Mouse (Mus musculus) forebrain, embryonic 10.5 days (tissue): ENCODE measurements around the gene Zfp428. TPM values are rescaled to one million over a fixed set of nuclear protein-coding genes. Genes with fewer than 3 reads are reported as not detected.
"Not testable (repeated sequence)": the region's sequence is repeated elsewhere in the genome, so short reads cannot be mapped to it uniquely, and the experiment has no call there.

Source experiments
- DNase-seq: peaks from one replicate; pipeline ENCODE4 v3.0.0-alpha.2; 2017; ENCODE audit warnings: low spot score; ENCODE audit errors: extremely low spot score
- H3K27ac ChIP-seq: fragments of 300-500 bp; sonication (generic); 2 replicates; pipeline ENCODE4 v1.5.1; 2016; ENCODE audit warnings: mild to moderate bottlenecking
- H3K27me3 ChIP-seq: fragments of 300-500 bp; sonication (generic); 2 replicates; pipeline ENCODE4 v1.6.1; 2016; ENCODE audit warnings: mild to moderate bottlenecking; ENCODE audit not compliant: poor library complexity, severe bottlenecking
- H3K36me3 ChIP-seq: fragments of 300-500 bp; sonication (generic); replicated peaks from 2 replicates; pipeline ENCODE4 v1.6.1; 2016; ENCODE audit warnings: mild to moderate bottlenecking, moderate library complexity
- H3K4me1 ChIP-seq: fragments of 300-500 bp; sonication (generic); 2 replicates; pipeline ENCODE4 v1.6.1; 2016
- H3K4me3 ChIP-seq: fragments of 300-500 bp; sonication (generic); 2 replicates; pipeline ENCODE4 v1.5.1; 2016; ENCODE audit warnings: mild to moderate bottlenecking, moderate library complexity
- H3K9me3 ChIP-seq: fragments of 300-500 bp; sonication (generic); 2 replicates; pipeline ENCODE4 v1.6.1; 2016; ENCODE audit warnings: mild to moderate bottlenecking, moderate library complexity
- WGBS: fragments of 180-500 bp; shearing (Covaris S2); methylation state at CpG from one replicate; pipeline ENCODE4 v1.1.7; 2016; 5-methylcytosine and 5-hydroxymethylcytosine counted together
- polyA plus RNA-seq: library from polyadenylated mRNA; unstranded; fragments of >200 nt; fragmentation: Nextera tagmentation; extraction: Ambion mirVana; gene quantifications from 2 replicates; pipeline ENCODE4 v1.2.1, GENCODE M21; 2016

The Zfp428 gene
- polyA plus RNA-seq, 1 experiment from 2014 or later, result 113 TPM

DNA sequence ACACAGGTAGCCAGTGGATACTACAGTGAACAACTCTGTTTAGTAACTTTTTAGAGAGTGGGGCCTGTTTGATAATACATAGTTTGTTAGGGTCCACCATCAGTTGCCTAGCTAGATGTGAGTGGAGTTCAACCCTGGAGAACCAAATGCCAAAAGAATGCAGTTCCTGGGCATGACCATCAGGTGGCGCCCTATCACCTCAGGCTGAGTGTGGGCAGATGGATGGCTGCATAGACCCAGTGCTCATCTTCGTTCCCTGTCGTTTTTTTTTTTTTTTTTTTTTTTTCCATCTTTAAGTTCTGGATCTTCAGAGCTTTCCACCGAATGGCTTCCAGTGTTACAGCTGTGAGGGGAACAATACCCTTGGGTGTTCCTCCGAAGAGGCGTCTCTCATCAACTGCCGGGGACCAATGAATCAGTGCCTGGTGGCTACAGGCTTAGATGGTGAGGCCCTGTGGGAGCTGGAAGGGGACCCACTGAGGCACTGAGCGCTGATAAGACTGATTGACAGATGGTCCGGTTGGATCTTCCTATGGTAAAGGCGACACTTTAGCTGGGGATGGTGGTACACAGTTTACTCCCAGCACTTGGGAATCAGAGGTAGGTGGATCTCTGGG is 32.8 kb upstream of the Zfp428 start:
- Histone ChIP-seq H3K4me3 (no peak overlapping the region), H3K27me3 (peaks cover 16% of the 10 kb centered on the region), H3K27ac (no peak overlapping the region), H3K9me3 (peaks cover 21% of the 10 kb centered on the region), H3K4me1 (peaks cover 7% of the 10 kb centered on the region), H3K36me3 (no peaks in the 10 kb centered on the region)
- peak; percentile 71 for DNase-seq
- 55% methylated on average over 10 of the region's 10 CpGs for WGBS

DNA sequence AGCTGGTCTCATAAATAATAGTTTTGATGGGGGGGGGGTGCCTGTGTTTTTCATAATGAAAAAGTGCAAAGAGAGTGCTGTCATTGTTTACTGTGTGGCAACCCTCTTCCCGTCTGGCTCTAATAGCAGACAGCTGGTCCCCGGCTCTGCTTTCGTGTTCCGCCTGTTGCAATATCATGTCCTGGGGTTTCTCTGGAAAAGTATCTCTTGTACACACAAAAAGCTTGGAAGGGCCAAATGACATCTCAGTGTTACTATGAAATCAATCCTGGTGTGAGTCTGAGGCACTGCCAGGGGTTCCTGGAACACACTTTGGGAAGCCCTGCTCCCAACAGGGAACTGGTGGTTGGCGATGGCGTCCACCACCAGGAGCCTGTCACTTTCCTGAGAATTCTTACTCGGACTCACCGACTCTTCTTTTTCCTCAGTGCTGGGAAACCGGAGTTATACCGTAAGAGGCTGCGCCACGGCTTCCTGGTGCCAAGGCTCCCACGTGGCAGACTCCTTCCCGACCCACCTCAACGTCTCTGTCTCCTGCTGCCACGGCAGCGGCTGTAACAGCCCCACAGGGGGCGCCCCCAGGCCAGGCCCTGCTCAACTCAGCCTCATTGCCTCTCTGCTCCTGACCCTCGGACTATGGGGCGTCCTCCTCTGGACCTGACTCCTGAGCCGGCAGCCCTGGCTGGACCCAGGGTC is 31.8 kb upstream of the Zfp428 start:
- Histone ChIP-seq H3K27ac (no peak overlapping the region), H3K4me1 (peaks cover 12% of the 10 kb centered on the region), H3K27me3 (peaks cover 25% of the 10 kb centered on the region), H3K36me3 (no peaks in the 10 kb centered on the region), H3K4me3 (peak overlapping the region; percentile 8; the same call in 1 of the 2 replicates), H3K9me3 (peaks cover 18% of the 10 kb centered on the region)
- no peak for DNase-seq
- 38% methylated on average over 21 of the region's 21 CpGs for WGBS

DNA sequence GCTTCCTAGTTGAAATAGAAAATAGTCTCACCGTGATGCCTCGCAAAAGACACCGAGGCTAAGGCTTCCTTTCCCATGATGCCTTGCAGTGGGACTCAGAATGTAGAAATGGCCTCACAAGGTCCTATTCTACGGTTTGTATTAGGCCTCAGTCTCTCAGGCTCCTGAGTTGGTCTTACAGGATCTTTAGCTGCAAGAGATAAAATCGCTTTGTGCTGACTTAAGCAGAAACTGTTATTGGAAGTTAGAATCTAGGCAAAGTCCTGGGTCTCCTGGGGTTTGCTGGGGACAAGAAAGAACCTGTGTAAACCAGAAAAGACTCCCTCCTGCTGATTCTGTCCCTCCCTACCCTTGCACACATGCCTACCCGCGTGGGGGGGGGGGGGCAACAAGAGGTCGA is 30.5 kb upstream of the Zfp428 start:
- Histone ChIP-seq H3K4me3 (no peak overlapping the region), H3K36me3 (no peaks in the 10 kb centered on the region), H3K9me3 (peaks cover 11% of the 10 kb centered on the region), H3K27me3 (peaks cover 39% of the 10 kb centered on the region), H3K4me1 (peaks cover 24% of the 10 kb centered on the region), H3K27ac (no peak overlapping the region)
- WGBS, result 86% methylated on average over 8 of the region's 8 CpGs
- no peak for DNase-seq

DNA sequence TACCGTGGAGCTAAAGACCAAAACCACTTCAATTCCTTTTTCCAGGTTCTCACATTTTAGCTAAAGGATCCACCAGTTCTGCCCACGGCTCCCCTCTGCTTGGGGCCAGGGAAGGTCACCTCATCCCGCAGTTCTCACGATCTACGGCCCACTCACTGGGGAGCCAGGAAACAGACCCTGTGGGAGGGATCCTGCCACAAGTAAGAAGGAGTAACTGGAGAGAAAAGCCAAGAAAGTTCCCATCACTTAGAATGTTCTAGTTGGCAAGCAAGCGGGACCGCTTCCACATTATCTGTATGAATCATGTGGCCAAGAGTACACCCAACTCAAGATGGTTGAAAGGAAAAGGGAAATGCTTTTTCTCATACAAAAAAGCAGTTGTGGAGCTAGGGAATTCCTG is 29.9 kb upstream of the Zfp428 start:
- DNase-seq, result no peak
- Histone ChIP-seq H3K27ac (no peak overlapping the region), H3K9me3 (peaks cover 6% of the 10 kb centered on the region; the same call in 1 of the 2 replicates), H3K4me3 (no peak overlapping the region), H3K27me3 (peaks cover 44% of the 10 kb centered on the region), H3K4me1 (peaks cover 29% of the 10 kb centered on the region), H3K36me3 (no peaks in the 10 kb centered on the region)
- WGBS, result 95% methylated on average over 7 of the region's 7 CpGs

DNA sequence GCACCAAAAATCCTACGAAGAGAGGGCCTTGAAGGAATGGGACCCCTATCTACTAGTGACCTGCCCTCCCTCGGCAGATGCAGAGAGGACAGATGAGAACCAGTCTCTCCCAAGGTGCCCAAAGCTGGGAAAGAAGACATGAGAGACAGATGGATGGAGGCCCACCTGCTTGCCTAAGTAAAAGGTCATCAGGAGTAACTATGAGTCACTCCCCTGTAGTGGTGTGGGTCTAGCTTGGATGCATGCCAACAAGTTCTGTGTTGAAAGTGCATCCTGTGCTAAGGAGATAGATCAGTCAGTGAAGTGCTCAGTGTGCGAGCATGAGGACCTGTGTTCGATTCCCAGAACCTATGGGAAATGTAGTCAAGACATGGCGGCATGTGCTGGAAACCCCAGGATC is 27.9 kb upstream of the Zfp428 start:
- peaks cover 45% of the 10 kb centered on the region for H3K4me1 ChIP-seq
- no peak overlapping the region for H3K27ac ChIP-seq
- no peaks in the 10 kb centered on the region for H3K36me3 ChIP-seq
- no peak for DNase-seq
- H3K27me3 ChIP-seq, result peaks cover 64% of the 10 kb centered on the region
- H3K4me3 ChIP-seq, result no peak overlapping the region
- 89% methylated on average over 5 of the region's 5 CpGs for WGBS
- H3K9me3 ChIP-seq, result peaks cover 3% of the 10 kb centered on the region; the same call in 1 of the 2 replicates

DNA sequence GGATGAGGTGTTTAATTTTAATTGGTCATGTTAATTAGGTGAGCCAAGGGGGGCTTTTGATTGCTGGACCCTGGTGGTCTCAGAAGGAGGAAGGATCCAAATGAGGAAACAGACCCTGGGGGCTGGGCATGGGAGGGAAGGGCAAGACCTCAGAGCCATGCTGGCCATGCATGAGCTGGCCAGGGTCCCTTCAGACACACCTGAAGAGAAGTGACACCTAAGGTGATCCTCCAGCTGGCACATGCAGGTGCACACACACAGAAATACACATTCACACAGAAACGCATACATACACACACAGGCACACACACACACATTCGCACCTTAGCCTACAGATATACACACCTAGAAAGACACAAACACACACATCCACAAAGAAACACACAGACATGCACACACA is 27.1 kb upstream of the Zfp428 start:
- Histone ChIP-seq H3K4me3 (no peak overlapping the region), H3K36me3 (no peaks in the 10 kb centered on the region), H3K27me3 (peaks cover 71% of the 10 kb centered on the region), H3K9me3 (peaks cover 3% of the 10 kb centered on the region; the same call in 1 of the 2 replicates), H3K27ac (peak overlapping the region; percentile 8; the same call in 1 of the 2 replicates), H3K4me1 (peaks cover 45% of the 10 kb centered on the region)
- DNase-seq, result no peak
- 95% methylated on average over 2 of the region's 2 CpGs for WGBS

DNA sequence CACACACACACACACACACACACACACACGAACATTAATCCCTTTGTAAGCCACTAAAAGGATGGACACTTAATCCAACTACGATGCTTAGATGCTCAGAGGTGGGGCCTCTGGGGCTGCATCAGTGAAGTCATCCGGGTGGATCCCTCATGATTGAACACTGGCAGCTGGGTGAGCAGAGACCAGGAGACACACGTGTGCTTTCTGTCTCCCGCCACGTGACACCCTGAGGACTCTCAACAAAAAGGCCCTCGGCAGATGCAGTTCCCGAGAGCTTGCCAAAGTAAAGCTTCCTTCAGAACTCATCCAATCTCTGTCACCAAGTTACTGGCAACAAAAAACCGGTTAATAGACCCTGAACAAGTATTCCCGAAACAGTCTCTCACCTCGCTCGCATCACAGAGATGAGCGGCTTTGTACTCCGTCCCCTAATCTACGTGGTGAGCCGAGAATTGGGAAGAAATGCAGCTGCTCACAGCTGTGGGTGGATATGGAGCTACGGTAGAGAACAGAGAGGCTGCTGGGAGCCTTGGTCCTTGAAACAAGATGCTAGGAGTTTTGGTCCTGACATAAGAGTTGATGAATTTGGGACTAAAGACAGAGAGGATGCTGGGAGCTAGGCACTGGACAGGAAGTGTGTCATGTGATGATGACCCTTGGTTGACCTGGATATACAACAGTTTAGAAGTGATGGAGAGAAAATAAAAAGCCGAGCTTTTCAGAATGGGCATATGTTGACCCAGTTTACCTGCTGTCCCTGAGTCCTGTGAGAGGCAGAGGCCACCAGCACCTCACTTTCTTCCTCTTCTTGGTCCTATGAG is 26.5 kb upstream of the Zfp428 start:
- 69% methylated on average over 18 of the region's 18 CpGs for WGBS
- Histone ChIP-seq H3K4me3 (peak overlapping the region; percentile 81; the same call in 1 of the 2 replicates), H3K27me3 (peaks cover 73% of the 10 kb centered on the region), H3K9me3 (peaks cover 3% of the 10 kb centered on the region; the same call in 1 of the 2 replicates), H3K27ac (no peak overlapping the region), H3K36me3 (no peaks in the 10 kb centered on the region), H3K4me1 (peaks cover 43% of the 10 kb centered on the region)
- no peak for DNase-seq

DNA sequence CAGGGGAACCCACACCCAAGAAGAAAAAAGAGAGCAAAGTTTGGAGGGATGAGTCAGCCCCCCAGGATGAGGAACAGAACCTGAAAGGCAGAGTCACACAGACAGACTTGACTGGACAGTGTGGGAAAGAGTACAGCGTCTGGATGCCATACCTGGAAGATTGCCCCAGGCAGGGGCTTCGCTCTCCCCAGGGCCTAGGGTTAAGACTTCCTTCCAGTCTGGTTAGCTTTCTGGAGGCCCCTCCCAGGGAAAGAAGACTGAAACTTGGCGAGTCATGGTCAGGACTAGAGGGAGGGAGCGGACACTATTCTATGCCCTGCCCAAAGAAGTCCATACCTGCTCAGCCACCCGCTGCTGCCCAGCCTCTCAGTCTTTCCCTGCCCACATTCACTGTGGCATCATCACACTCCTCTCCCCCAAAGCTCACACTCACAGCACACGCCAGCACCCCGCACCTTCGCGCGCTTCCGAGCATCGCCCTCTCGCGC is 25.8 kb upstream of the Zfp428 start:
- H3K27ac ChIP-seq, result peak overlapping the region; percentile 92
- peaks cover 80% of the 10 kb centered on the region for H3K27me3 ChIP-seq
- no peak for DNase-seq
- no peaks in the 10 kb centered on the region for H3K36me3 ChIP-seq
- 11% methylated on average over 14 of the region's 14 CpGs for WGBS
- peak overlapping the region; percentile 81 for H3K4me3 ChIP-seq
- peaks cover 3% of the 10 kb centered on the region; the same call in 1 of the 2 replicates for H3K9me3 ChIP-seq
- peaks cover 50% of the 10 kb centered on the region for H3K4me1 ChIP-seq

DNA sequence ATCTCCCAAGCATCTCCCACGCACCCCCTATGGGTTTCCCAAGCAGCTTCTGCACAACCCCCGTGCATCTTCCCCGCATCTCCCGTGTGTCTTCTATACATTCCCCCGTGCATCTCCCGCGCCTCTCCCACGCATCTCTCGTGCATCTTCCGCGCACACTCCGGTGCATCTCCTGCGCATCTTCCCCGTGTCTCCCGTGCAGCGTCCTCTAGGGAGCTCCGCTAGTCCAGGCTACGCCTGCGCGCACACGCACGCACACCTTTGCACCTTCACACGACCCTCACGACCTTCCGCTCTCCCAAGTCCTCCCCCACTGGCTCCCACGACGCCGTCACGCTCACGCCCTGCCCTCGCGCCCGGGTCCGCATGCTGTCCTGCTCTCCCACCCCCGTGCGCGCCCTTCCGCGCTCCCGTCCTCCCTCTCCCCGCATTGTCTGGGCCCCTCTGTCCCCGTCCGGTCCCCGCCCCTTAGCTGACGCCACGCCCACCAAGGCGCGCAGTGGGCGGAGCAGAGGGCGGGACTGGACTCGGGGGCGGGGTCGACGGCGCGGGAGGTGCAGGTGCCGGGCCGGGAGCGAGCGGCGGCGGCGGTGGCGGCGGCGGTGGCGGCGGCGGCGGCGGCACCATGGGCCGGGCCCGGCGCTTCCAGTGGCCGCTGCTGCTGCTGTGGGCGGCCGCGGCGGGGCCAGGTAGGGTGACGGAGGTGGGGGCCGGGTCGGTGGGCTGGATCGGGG is 25.2 kb upstream of the Zfp428 start, which contains the start of gene Cadm4:
Gene Cadm4 (plus strand): TSS at position 550 of the 734 bp plus-strand sequence.
- H3K9me3 ChIP-seq, result peaks cover 3% of the 10 kb centered on the region; the same call in 1 of the 2 replicates
- WGBS, result under 1% methylated on average over 82 of the region's 83 CpGs
- H3K4me1 ChIP-seq, result peaks cover 56% of the 10 kb centered on the region
- H3K4me3 ChIP-seq, result peak within 1 kb of the TSS; percentile 81
- no peaks in the 10 kb centered on the region for H3K36me3 ChIP-seq
- peaks cover 81% of the 10 kb centered on the region for H3K27me3 ChIP-seq
- DNase-seq, result peak; percentile 88
- H3K27ac ChIP-seq, result peak within 1 kb of the TSS; percentile 92

DNA sequence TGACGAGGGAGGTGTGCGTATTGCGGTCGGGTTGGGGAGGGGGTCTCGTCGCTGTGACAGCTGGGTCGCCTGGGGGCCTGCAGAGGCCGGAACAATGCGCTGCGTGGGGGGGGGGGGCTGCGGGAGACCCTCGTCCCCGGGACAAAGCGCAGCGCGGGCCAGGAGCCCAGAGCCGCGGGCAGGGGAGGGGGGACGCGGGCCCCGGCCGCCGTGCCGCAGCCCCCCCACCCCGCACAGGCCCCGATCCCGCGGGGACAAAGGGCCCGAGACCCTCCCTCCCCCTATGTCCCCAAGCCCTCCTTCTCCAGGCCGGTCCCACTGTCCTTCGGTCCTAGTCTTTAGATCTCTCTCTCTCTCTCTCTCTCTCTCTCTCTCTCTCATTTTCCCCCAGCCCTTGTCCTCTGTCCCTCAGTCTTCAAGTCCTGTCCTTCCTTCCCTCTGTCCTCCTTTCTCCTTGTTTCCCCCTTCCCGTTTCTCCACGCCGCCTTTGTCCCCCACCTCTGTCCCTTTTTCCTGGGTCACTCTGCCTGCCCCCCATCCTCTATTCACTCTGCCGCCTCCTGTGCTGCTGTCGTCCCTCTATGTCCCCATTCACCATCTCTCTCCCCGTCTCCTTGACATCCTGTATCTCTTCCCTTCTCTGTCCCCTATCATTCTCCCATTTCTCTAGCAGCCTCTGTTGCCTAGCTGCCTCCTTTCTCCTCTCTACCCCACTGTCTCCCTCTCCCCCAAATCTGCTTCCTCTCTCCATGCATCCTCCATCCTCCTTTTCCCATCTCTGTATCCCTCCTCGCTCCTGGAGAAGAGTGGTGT is 24.4 kb upstream of the Zfp428 start:
- H3K9me3 ChIP-seq, result peaks cover 3% of the 10 kb centered on the region; the same call in 1 of the 2 replicates
- no peaks in the 10 kb centered on the region for H3K36me3 ChIP-seq
- WGBS, result 4% methylated on average over 18 of the region's 38 CpGs
- H3K4me3 ChIP-seq, result peak overlapping the region; percentile 81
- no peak for DNase-seq
- peak overlapping the region; percentile 92 for H3K27ac ChIP-seq
- peaks cover 81% of the 10 kb centered on the region for H3K27me3 ChIP-seq
- peaks cover 63% of the 10 kb centered on the region for H3K4me1 ChIP-seq

DNA sequence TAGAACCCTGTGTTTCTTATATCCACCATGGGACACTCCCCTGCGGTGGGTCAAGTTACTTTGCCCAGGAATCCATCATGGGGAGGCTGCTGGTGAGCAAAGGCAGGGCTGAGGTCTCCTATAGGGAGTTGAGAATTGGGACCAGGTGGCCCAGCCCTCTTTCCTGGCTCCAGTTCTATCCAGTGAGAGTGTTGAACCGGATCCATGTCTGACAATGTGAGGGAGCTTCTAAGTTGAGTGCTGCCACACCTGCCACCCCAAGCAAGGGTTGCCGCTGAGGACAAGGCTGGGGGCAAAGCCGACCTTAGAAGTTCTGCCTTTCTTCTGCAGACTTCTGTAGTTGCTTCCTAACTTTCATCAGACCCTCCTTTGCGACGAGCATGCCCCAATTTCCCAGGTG is 23.5 kb upstream of the Zfp428 start:
- Histone ChIP-seq H3K4me1 (peaks cover 67% of the 10 kb centered on the region), H3K4me3 (peak overlapping the region; percentile 81; the same call in 1 of the 2 replicates), H3K27me3 (peaks cover 76% of the 10 kb centered on the region)
- 57% methylated on average over 6 of the region's 6 CpGs for WGBS
- not testable (repeated sequence) for H3K36me3 ChIP-seq, H3K27ac ChIP-seq, DNase-seq, H3K9me3 ChIP-seq
